Mouse (Mus musculus) gastrocnemius, postnatal 36 days (tissue): ENCODE measurements around the gene Prss30. TPM values are rescaled to one million over a fixed set of nuclear protein-coding genes. Genes with fewer than 3 reads are reported as not detected.
"Not testable (repeated sequence)": the region's sequence is repeated elsewhere in the genome, so short reads cannot be mapped to it uniquely, and the experiment has no call there.

Experiments used
- DNase-seq, 2 experiments: peaks; one replicate each; pipeline ENCODE4 v3.0.0; 2022
- intact Hi-C: fragments of 180-260 bp; cut with DNase I; formaldehyde crosslinking; loops from one replicate; pipeline ENCODE4 v1.15.1; 2025
- total RNA-seq, 2 experiments: library from RNA; stranded (reverse); gene quantifications; 2 replicates each; pipeline ENCODE4 v1.2.3; 2021

Gene Prss30
- total RNA-seq, 2 experiments from 2014 or later, result not detected

- intact Hi-C loops, result no loop called here
- DNase-seq, result no peak
Observed at GRCm38 (mm10) chr17:23992789-23993553, 12.6 kb upstream of the Prss30 start.

- no peak for DNase-seq
- intact Hi-C loops, result no loop called here
Observed at GRCm38 (mm10) chr17:23989802-23990201, 9.4 kb upstream of the Prss30 start.

- intact Hi-C loops, result no loop called here
- no peak for DNase-seq
Observed at GRCm38 (mm10) chr17:23984989-23985388, 4.6 kb upstream of the Prss30 start.

DNA sequence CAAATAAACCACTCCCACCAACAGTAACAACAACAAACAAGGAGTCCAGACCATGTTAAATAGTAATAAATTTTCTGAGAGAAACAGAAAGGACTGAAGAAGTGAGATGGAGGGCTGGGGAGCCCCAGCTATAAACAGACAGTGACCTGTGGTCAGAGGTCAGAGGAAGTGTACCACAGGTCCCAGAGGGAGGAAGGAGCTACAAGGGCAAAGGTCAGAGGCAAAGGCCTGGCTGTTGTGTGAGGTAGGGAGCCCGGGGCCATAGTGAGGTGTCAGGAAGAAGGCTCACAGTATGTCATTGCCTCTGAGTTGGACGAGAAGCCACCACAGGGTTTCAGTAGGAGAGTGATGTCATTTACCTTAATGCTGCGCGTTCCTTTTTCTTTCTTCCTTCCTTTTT is 2.5 kb upstream of the Prss30 start:
- intact Hi-C loops, result no loop called here
- DNase-seq, result no peak

DNA sequence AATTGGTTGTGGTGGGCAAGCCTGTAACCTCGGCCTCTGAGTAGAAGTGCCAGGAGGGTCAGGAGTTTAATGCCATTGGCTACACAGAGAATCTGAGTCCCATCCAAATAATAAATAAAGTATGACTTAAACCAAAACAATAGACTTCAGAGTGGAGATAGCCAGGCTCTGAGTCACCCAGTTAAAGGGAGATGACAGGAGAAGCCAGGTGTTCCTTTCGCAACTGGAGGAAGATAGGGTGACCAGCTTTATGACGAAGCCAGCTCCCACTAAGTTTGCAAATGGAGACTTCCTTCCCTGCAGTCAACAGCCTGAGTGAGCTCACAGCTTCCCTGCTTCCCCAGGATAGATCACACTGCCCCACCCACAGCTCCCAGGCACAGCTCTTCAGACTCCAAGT is 895 bp downstream of the Prss30 start:
- intact Hi-C loops, result no loop called here
- DNase-seq, result no peak

DNA sequence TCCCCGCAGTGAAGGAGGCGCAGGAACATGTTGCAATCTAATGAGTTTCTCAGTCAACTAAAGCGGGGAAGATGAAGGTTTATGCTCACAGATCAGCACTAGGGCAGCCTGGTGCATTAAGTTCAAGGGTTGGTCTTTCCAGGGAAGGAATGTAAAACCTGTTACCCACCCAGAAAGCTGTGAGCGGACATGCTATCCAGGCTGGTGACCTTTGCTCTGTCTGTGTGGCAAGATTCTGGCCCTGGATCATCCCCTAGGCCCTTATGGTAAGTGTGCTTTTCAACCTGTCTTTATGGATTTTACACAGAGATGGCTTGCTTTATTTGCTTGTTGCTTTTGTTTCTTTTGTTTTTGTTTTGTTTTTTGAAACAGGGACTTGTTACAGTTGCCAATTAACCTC is 3.7 kb downstream of the Prss30 start:
- DNase-seq, result no peak
- intact Hi-C loops, result no loop called here

- DNase-seq, result no peak
- intact Hi-C loops, result no loop called here
Observed at GRCm38 (mm10) chr17:23971315-23971714, 9.1 kb downstream of the Prss30 start.

DNA sequence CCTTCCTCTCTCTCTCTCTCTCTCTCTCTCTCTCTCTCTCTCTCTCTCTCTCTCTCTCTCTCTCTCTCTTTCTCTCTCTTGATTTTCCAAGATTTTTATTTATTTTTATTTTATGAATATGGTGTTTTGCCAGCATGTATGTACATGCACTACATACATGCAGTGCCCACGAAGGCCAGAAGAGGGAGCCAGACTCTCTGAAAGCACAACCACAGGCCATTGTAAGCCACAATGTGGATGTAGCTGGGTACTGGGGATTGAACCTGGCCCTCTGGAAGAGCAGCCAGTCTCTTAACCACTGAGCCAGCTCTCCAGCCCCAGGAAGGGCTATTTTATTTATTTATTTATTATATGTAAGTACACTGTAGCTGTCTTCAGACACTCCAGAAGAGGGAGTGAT is 11.1 kb downstream of the Prss30 start:
- intact Hi-C loops, result no loop called here
- peak; percentile 64 to 65 for DNase-seq

DNA sequence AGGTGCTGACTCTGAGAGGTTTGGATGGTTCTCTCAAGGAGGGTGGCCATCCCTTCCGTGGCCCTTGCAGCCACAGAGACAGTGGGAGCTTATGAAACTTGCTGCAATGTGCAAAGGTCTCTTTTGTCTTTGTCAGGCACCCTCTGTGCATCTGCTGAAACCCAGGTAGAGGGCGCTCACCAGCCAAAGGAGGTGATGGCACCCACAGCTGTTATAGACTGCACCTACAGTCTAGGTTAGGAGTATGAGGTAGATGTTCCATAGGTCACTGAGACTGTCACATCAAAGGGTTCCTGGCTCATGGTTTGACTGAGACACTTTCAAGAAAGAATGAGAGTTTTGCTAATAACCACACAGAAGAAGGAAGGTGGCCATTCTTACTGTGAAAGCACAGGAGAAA is 11.6 kb downstream of the Prss30 start:
- intact Hi-C loops, result no loop called here

DNA sequence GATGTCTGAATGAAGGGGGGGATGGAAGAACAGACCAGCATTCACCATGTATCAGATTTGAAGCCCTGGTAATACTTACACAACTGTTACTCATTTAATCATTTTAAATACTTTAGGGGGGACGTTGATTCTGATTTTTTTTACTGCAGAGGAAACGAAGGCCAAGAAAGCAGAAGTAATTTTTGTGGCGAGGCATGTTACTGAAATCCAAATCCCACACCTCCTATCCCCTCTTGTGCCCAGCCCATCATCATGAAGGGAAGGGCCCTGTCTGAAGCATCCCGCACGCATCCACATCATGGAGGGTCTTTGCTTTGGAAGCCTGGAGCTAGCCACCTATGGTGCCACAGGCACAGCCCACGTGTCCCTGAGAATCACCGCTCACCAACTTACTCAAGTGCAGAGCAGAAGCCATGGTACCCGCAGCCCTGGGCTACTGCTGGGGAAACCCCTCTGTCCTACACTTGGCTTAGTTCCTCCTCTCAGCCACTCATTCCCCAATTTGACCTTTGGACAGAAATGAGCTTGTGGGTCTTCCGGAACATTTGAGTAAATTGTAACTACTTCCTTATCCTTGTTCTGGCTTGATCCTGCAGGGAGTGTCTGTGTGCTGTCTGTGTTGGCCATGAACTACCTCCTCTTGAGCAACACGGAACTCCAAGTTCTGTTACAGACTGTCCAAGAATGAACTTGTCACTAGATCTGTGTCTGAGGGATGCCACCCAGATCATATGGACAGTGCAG is 13.5 kb downstream of the Prss30 start:
- intact Hi-C loops, result loop anchor here (2.0 kb wide), 1 partner anchor 28 kb away; no protein-coding TSS in a partner anchor
- no peak for DNase-seq

More for the DNA sequence above, 11.6 kb downstream of the Prss30 start:
- no peak for DNase-seq

- DNase-seq, result no peak
- intact Hi-C loops, result loop anchor here (2.0 kb wide), 1 partner anchor 29 kb away; no protein-coding TSS in a partner anchor
Observed at GRCm38 (mm10) chr17:23965805-23966425, 14.5 kb downstream of the Prss30 start.

- intact Hi-C loops, result loop anchor here (5.0 kb wide), 1 partner anchor 189 kb away; the partner anchor contains the start of gene Flywch1
Observed at GRCm38 (mm10) chr17:23961573-23962122, 18.7 kb downstream of the Prss30 start.

GRCm38 (mm10) chr17:23960084-23960738 is 20.2 kb downstream of the Prss30 start:
- intact Hi-C loops, result loop anchor here (5.0 kb wide), 1 partner anchor 188 kb away; the partner anchor contains the start of gene Flywch1
- DNase-seq, result peak; percentile 44 to 47

More at GRCm38 (mm10) chr17:23961573-23962122, 18.7 kb downstream of the Prss30 start:
- DNase-seq, result no peak

DNA sequence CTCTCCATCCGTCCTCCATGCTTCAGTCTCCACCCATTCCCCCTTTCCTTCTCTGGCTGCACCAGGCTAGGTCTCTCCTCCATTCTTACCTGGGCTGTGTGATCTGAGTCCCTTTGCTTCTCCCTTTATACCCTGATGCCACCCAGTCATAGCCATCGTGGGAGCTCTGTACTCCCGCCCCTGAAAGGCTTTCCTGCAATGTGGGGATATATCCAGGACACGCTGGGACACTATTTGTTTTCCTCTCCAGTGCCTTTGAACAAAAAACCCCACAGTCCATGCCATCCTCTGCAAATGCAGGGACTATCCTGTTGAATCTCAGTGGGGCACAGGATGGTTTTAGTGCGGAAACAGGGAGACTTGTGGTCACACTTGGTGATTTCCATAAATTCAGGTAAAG is 25.2 kb downstream of the Prss30 start, which contains the start of gene Sbpl:
Sbpl (minus strand) TSS at position 101 of the 400 bp plus-strand sequence.
- no peak for DNase-seq
- intact Hi-C loops, result loop anchor here (5.0 kb wide), 1 partner anchor 83 kb away; no protein-coding TSS in a partner anchor

GRCm38 (mm10) chr17:23950828-23951227 is 29.5 kb downstream of the Prss30 start:
- intact Hi-C loops, DNase-seq: not testable (repeated sequence)

DNA sequence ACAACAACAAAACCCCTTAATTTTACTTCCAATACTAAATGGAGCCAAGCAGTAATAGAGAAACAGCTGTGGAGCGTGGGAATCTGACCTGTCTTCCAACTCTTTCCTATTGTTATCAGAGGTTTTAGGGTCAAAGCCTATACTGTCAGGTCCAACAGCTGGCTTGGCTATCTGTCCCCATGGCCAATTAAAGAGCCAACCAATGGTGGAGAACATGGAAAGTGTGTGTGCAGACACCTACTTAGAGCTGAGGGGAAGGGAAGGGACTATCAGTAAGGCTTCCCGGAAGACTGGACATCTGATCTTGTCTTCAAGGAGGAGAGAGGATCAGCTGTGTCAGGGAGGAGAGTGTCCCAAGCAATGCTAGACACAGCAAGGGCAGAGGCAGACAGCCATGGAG is 31.3 kb downstream of the Prss30 start:
- no peak for DNase-seq
- intact Hi-C loops, result no loop called here

GRCm38 (mm10) chr17:23947486-23947885 is 32.9 kb downstream of the Prss30 start:
- DNase-seq, intact Hi-C loops: not testable (repeated sequence)

- intact Hi-C loops, result no loop called here
- no peak for DNase-seq
Observed at GRCm38 (mm10) chr17:23941372-23941771, 39.0 kb downstream of the Prss30 start, which contains the start of gene Sbp. Gene Sbp (plus strand): TSS chr17:23941672.

DNA sequence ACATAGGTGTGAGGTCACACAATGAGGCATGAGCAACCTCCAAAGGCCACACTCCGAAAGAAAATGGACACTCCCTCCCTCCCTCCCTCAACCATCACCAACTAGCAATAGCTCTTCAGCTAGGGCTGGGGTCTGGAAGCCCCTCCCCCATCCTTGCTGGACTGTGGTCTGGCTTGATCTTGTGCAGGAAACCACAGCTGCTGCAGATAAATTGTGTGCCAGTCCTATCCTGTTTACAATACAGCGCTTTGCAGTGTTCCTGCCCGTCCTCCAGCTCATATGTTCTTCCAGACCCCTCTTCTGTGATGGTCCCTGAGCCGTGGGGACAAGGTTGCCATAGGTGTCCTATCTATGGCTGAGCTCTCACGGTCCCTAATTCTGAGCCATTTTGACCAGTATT is 49.2 kb downstream of the Prss30 start:
- no peak for DNase-seq

GRCm38 (mm10) chr17:23925090-23925493 is 55.3 kb downstream of the Prss30 start:
- DNase-seq, result peak; percentile 31 to 42
- intact Hi-C loops, result no loop called here

More for the DNA sequence above, 49.2 kb downstream of the Prss30 start:
- intact Hi-C loops, result no loop called here
